9 mouse cellular contexts compared by ENCODE assay signal in genomic region chr7:92866526-92866925, GRCm38 (mm10). TPM values are rescaled to one million over a fixed set of nuclear protein-coding genes. Genes with fewer than 3 reads are reported as not detected.
DNase-seq lines count a peak whose midpoint lies in the region; ATAC-seq and TF ChIP-seq lines count a peak whose summit lies in the region.
"Had no signal": no experiment of that assay in that cellular context is flagged by ENCODE, and none has a peak within 500 bp of the region (broad histone marks: within the 10 kb centered on the region; RNA-seq: fewer than 3 reads in every experiment).

No protein-coding gene starts in this region.

- in situ Hi-C loops in ES-E14 (cut with MboI; ENCODE audit: low sequenced_read_pairs in 2 of 2, unreplicated experiment in 2 of 2), result loop anchor here in 1 of 2 experiments (10.0 kb wide), 1 partner anchor 222 kb away; no protein-coding TSS in a partner anchor

- WGBS in cerebellum, adult 2 months, result 16% methylated on average over 2 of the region's 2 CpGs

- no peaks in the 10 kb centered on the region; the same call in 1 of the 2 replicates for H3K9me3 ChIP-seq in ES-E14 (ENCODE audit: control insufficient read depth, insufficient read depth, low read depth, low read length)
- H3K9me3 ChIP-seq: embryonic facial prominence, embryonic 12.5 days had no signal

- no peaks in the 10 kb centered on the region for H3K4me1 ChIP-seq in cerebellum, adult 2 months (ENCODE audit: control insufficient read depth, insufficient read depth, low read length)
- H3K4me1 ChIP-seq in ES-E14 (ENCODE audit: control insufficient read depth in 2 of 2, insufficient read depth in 2 of 2, low read length in 2 of 2, poor library complexity in 1 of 2), result no peaks in the 10 kb centered on the region
- H3K4me1 ChIP-seq: embryonic facial prominence, embryonic 12.5 days had no signal

- no peak for TF ChIP-seq POLR2A in cerebellum, adult 2 months (IDR thresholded peaks at IDR 0.05; ENCODE audit: borderline replicate concordance, insufficient read depth, low read length)

- H3K36me3 ChIP-seq in ES-E14 (ENCODE audit: control insufficient read depth, insufficient read depth, low read length, poor library complexity, severe bottlenecking), result peaks cover 18% of the 10 kb centered on the region
- H3K36me3 ChIP-seq: embryonic facial prominence, embryonic 12.5 days had no signal

- H3K4me3 ChIP-seq in cerebellum, adult 2 months (replicated peaks; ENCODE audit: insufficient read depth, low read depth, low read length), result no peak overlapping the region
- H3K4me3 ChIP-seq in layer of hippocampus, adult 2 months, result no peak overlapping the region
- no peak overlapping the region for H3K4me3 ChIP-seq in ES-E14 (ENCODE audit: insufficient read depth in 1 of 2, low read depth in 1 of 2, low read length in 2 of 2, poor library complexity in 1 of 2, severe bottlenecking in 1 of 2)
- H3K4me3 ChIP-seq: embryonic facial prominence, embryonic 12.5 days had no signal

- peak; percentile 37; the same call in 1 of the 2 replicates for TF ChIP-seq CTCF in cerebellum, adult 2 months (IDR thresholded peaks at IDR 0.05; ENCODE audit: borderline replicate concordance, insufficient read depth, low read depth, low read length)
- peak; percentile 88 for TF ChIP-seq CTCF in layer of hippocampus, adult 2 months (conservative IDR thresholded peaks at IDR 0.05)

- no peak overlapping the region for H3K27ac ChIP-seq in cerebellum, adult 2 months (ENCODE audit: insufficient read depth, low read length)
- no peak overlapping the region for H3K27ac ChIP-seq in layer of hippocampus, adult 2 months
- no peak overlapping the region for H3K27ac ChIP-seq in ES-E14 (ENCODE audit: insufficient read depth, low read depth, low read length, poor library complexity, severe bottlenecking)
- H3K27ac ChIP-seq: embryonic facial prominence, embryonic 12.5 days had no signal

- ATAC-seq in inflammation-experienced regulatory T-cells, adult 6 months, result peak; percentile 54

- peak in 1 of 2 experiments; percentile 21 for DNase-seq in cerebellum, adult 2 months
- no peak for DNase-seq in cerebellum, adult 8-10 months
- DNase-seq in layer of hippocampus, adult 2 months (ENCODE audit: low spot score in 2 of 2), result peak in 1 of 2 experiments; percentile 49
- no peak for DNase-seq in layer of hippocampus, postnatal 36 days
- DNase-seq in ES-E14 (ENCODE audit: low read depth, low spot score), result peak; percentile 27
- no peak for DNase-seq in ovary, adult 18-20 months (ENCODE audit: low spot score)
- DNase-seq in adrenal gland, postnatal 36 days, result no peak

- no peaks in the 10 kb centered on the region for H3K27me3 ChIP-seq in cerebellum, adult 2 months (ENCODE audit: control insufficient read depth, insufficient read depth, low read length)
- H3K27me3 ChIP-seq: embryonic facial prominence, embryonic 12.5 days had no signal

- H3K9ac ChIP-seq in ES-E14 (ENCODE audit: insufficient read depth, low read depth, low read length, poor library complexity, severe bottlenecking), result no peak overlapping the region
- H3K9ac ChIP-seq: embryonic facial prominence, embryonic 12.5 days had no signal

TF ChIP-seq in ES-E14, 5 proteins besides CTCF, POLR2A, EP300 and RAD21:
- TF ChIP-seq MAFK (IDR thresholded peaks at IDR 0.05; ENCODE audit: insufficient read depth, low read depth, low read length) (no peak), CHD2 (IDR thresholded peaks at IDR 0.05; ENCODE audit: low read depth, low read length) (no peak), ZC3H11A (IDR thresholded peaks at IDR 0.05; ENCODE audit: borderline replicate concordance, low read depth, low read length) (no peak), HCFC1 (IDR thresholded peaks at IDR 0.05; ENCODE audit: borderline replicate concordance, insufficient read depth, low read length) (no peak), ZNF384 (IDR thresholded peaks at IDR 0.05; ENCODE audit: low read depth, low read length) (no peak)

RNA-seq across cellular contexts. Expression of gene Ddias, which starts 7.5 kb away (rescaled TPM):
- polyA plus RNA-seq in cerebellum, adult 2 months (2012; rRNA removed), result 0.20 and 0.21 TPM in 2 replicates
- total RNA-seq in layer of hippocampus, adult 2 months (2021), result under 1 TPM; 0.69 to 0.79 TPM
- under 1 TPM; 0.42 to 0.78 TPM for total RNA-seq in layer of hippocampus, postnatal 36 days (2021)
- total RNA-seq in ES-E14 (2012; rRNA removed), result 37.8 and 46.3 TPM in 2 replicates
- 10 to 100 TPM in 1 of 3 experiments, 1 to 10 TPM in 2; 2.2 to 14.0 (median 4.4) TPM for polyA plus RNA-seq in inflammation-experienced regulatory T-cells, adult 6 months (2017; shearing (Covaris generic))
- total RNA-seq in adrenal gland, postnatal 36 days (2021), result 1 to 10 TPM in 1 of 2 experiments, under 1 TPM in 1; 0.76 to 1.2 TPM

RNA-seq across cellular contexts. Expression of gene Prcp, which starts 7.7 kb away (rescaled TPM):
- polyA plus RNA-seq in cerebellum, adult 2 months (2012; rRNA removed), result 8.7 and 9.9 TPM in 2 replicates
- total RNA-seq in layer of hippocampus, adult 2 months (2021), result 1 to 10 TPM; 5.9 to 7.9 TPM
- total RNA-seq in layer of hippocampus, postnatal 36 days (2021), result 1 to 10 TPM; 7.5 to 8.2 TPM
- 27.7 and 37.7 TPM in 2 replicates for total RNA-seq in ES-E14 (2012; rRNA removed)
- polyA plus RNA-seq in inflammation-experienced regulatory T-cells, adult 6 months (2017; shearing (Covaris generic)), result 10 to 100 TPM; 17.7 to 28.8 (median 26.7) TPM
- 10 to 100 TPM; 12.9 to 13.8 TPM for total RNA-seq in adrenal gland, postnatal 36 days (2021)

Comparison
In these comparisons a context has a peak if more than half of its experiments do, and no peak if none do; other contexts are left out.
1. RNA of gene Ddias, which starts 7.5 kb away (total RNA-seq): 37.8 to 46.3 TPM in ES-E14; 0.76 to 1.2 TPM in adrenal gland, postnatal 36 days, 0.69 to 0.79 TPM in layer of hippocampus, adult 2 months and 0.42 to 0.78 TPM in layer of hippocampus, postnatal 36 days; every median in the first group is over 10 times any median in the second.